Mouse (Mus musculus) thymus, postnatal 36 days (tissue): Measurements from ENCODE around the gene Rictor.
"Not testable (repeated sequence)": the region's sequence is repeated elsewhere in the genome, so short reads cannot be mapped to it uniquely, and the experiment has no call there.

Experiments
- DNase-seq, 2 experiments: peaks; one replicate each; pipeline ENCODE4 v3.0.0; 2022; ENCODE audit warnings: mixed read lengths in 2 of 2

Gene Rictor

DNA sequence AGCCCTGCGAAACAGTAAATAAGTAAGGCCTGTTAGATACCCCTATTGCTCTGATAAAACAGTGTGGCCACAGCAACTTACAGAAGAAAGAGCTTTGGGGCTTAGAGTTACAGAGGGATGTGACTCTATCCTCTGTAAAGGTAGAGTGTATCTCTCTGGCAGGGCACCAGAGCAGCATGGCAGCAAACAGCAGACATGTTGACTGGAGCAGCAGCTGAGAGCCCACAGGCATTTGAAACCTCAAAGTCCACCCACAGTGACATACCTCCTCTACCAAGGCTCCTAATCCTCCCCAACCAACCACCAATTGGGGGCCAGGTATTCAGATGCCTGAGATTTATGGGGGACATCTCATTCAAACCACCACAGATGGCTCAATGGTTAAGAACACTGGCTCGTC lies 31.0 kb downstream of the Rictor start:
- DNase-seq, result no peak

DNA sequence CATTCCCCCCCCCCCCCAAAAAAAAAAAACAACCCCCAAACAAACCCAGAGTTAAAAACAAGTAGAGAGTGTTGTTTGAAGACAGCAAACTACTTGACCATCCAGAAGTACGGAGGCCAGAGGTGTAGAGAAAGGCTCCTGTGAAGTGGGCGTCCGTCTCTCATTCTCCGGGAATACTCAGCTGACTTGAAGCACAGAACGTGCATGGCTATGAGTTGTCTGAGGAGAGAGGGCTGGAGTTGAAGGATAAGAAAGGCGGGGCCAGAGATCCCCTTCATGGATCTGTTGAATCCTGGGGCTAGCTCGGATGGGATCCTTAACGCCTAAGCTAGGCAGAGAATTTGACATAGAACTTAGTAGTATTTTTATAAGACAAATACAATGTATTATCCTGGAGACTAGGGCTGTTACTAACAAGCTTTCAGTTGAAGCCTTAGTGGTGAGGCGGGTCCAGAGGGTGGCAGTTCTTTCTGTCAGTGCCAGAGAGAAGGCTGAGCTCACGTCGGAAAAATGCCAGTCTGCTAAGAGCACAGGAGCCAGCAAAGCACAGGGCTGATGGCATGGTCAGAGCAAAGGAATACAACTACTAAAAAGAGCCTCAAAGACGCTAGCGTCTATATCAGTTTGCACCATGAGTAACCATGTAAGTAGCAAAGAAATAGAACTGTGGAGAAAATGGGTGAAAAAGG lies 34.3 kb downstream of the Rictor start:
- no peak for DNase-seq

DNA sequence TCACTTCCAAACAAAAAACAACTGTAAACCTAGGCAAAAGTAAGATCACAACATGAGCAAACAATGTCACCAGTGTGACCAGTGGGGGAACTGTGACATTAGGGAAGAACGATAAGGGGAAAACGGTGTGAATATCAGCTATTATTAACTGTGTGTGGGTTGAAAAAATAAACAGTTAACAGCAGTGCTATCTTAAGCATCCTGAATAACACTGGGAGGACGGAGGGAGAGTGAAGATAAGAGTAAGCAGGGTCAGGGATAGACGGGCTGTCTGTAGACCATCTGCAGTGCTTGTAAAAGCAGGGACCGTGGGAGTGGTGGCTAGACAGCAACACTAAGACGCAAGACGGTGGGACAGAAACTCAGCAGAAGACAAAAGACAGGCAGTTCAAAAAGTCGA lies 35.5 kb downstream of the Rictor start:
- DNase-seq, result no peak

DNA sequence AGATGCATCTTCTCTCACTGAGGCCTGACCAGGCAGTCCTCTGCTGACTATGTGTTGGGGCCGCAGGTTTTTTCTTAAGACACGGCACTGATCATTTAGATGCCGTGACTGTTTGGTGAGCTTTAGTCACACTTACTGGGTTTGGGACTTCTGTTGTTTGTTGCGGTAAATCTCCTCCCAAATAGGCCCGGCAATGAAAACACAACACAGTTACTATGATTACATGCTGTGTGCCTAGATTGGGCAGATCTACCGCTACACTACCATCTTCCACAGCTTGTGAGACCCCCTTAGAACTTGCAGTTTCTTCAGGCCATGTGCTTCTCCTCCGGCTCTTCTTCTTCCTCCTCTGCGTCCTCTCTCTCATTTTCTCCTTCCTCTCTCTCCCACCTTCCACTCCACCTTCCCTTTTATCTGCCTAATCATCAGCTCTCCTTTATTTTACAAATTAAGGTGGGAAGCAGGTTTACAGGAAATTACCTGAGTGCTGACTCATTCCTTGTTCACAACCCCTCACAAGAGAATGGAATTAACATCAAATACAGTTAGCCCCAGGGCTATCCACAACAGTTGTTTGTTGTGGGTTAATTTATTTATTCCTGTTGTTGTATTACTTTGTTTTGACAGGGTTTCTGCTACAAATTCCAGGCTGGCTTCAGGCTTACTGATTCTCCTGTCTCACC lies 38.3 kb downstream of the Rictor start:
- DNase-seq, result not testable (repeated sequence)

DNA sequence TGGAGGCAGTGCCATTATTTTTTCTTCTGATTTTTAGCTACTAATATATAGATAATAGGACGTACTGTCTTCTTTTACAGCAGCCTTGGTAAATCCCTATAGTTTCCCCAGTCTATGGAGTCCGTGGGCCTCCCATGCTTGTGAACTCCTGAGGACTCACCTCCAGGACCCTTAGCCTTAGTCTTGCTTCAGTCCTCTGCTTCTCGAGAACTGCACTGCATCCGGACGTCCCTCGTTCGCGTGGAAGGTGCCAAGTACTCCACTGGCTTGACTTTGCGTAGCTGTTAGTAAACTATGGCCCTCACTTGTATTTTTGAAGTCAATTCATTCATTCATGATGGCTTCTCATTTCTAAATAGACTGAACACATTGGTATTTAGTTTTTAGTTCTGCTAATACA lies 38.8 kb downstream of the Rictor start:
- no peak for DNase-seq

DNA sequence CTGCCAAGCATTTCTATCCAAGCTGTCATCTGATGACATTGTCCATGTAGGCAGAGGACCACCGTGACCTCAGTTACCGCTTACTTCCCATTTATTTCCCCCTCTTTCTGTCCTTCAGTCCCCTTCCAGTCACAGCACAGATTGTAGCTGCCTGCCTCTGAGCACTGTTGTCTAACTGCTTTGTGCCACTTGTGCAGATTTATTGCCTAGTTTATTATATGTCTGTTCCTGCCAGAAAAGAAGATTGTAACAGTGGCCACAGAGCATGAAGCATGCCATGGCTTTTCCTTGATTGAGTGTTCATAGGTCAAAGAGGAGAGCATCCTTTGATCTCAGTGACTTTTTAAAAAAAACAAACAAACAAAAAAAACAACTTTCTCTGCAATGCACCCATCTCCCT lies 46.2 kb downstream of the Rictor start:
- no peak for DNase-seq

DNA sequence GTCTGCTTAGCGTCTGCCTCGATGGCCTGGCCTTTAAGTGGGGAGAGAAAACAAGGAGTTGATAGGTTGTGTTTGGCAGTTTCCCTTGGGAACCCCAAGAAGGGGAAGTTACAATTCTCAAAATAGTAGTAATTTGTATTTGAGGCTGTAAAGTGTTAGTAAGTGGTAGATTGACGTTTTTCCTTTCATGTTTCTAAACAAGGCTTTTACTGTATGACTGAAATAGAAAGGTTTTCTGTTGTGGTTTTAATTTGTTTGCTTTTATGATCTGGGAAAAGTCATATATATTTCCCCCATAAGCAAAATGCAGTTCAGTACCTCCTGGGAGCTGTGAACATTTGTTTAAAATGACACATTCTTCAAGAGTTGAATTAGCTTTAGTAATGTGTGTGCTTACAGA lies 64.1 kb downstream of the Rictor start:
- no peak for DNase-seq

DNA sequence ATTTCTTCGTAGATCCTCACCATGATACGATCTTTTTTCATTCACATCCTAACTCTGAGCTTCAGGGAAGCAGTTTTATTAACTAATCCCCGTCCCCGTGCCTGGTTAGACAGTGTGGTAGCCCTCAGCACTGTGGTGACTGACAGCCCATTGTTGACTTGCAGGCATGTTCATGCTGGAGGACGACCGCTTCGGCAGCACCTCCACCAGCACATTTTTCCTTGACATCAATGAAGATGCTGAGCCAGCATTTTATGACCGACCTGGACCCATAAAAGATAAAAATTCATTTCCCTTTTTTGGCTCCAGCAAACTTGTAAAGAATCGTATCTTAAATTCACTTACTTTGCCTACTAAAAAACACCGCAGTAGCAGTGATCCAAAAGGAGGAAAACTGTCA lies 78.0 kb downstream of the Rictor start:
- no peak for DNase-seq

DNA sequence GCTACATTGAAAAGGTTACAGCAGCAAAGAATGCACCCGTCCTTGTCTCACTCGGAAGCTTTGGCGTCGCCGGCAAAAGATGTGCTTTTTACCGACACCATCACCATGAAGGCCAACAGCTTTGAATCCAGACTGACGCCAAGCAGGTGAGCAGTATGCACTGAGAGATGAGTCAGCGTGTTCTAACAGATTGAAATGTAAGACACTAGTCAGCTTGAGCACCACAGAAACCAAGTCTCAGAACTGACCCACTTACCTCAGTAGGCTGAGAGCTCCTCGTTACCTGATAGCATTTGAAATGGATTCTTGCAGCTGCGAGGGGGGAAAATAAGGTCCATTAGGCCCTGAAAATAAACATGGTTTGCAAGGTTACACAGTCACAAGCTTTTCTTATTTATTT lies 79.1 kb downstream of the Rictor start:
- DNase-seq, result no peak

DNA sequence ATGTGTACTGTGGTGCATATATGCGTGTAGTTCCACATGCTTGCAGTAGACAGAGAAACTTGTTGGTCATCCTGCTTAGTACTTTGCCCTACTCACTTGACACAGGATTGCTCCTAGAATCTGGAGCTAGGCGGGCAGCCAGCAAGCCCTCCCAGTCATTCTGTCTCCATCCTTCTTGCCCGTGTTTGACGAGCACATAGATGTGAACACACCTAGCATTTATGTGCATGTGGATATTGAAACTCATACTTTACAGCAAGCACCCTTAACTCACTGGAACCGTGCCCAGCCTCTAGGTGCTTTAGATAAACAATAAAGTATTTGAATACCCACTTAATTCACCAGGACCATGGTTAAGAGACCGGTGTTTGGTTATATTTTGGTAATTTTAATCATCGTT lies 81.8 kb downstream of the Rictor start:
- DNase-seq, result no peak

DNA sequence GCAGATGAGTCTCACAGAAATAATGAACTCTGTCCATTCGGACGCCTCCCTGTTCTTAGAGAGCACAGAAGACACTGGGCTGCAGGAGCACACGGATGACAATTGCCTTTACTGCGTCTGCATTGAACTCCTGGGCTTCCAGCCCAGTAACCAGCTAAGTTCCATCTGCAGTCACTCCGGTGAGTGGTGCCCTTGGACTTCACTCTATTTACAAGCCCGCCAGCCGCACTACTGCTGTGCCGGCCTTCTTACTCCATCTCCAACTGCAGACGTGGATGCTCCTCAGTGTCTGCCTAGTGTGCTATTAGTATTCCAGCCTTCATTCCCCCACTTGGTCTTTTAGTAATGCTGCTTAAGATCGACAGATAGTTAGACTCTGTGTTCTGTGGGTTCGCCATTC lies 83.5 kb downstream of the Rictor start:
- no peak for DNase-seq

DNA sequence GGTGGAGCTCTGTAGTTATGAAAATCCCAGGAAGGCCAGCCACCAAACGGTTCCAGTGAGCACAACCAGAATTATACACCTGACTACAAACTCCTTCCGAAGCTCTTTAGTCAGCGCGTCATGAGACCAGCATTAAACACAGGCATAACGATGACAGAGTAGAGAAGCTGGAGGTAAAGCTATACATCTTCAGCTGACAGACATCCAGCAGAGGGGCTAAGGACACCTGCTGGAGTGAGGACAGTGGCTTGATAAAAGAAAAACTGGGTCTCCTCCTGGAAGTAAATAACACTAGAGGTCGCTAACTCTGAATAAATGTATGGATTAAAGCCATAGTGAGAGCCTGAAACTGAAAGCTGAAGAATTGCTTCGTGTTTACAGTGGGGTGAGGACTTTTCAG lies 84.7 kb downstream of the Rictor start:
- DNase-seq, result no peak

DNA sequence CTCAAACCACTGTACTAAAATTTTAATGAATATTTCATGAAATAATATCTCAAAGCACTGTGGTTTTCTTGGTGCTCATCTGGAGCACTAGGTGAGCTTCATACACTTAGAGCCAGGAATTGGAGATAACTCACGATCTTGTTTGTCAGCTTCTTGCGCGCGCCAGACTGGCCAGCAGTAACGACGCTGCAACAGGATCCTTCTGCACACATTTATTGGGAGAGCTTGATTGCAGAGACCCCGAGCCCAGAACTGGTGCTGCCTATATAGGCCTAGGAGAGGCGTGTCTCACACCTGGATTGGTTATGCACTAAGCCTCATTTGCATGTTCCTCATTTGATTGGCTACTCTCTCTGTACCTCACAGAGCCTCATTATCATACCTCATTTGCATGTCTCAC lies 93.0 kb downstream of the Rictor start:
- DNase-seq, result not testable (repeated sequence)

DNA sequence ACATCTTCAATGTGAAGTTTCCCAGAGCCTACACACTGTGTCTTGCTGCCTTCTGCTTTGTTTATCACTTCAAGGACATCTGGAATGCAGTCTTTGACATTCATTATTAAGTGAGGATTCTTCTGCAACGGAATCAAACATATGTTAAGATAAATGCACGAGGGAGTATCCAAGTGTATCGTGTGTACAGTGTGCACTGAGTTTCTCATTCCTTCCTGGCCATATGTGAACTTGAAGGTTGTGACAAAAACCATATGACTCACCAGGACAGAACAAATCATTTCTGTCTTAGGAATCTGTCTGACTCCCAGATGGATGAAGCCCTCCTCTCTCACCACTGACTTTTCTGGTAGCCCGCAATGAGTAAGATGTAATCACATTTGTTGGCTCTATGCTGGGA lies 107.6 kb downstream of the Rictor start:
- DNase-seq, result no peak

DNA sequence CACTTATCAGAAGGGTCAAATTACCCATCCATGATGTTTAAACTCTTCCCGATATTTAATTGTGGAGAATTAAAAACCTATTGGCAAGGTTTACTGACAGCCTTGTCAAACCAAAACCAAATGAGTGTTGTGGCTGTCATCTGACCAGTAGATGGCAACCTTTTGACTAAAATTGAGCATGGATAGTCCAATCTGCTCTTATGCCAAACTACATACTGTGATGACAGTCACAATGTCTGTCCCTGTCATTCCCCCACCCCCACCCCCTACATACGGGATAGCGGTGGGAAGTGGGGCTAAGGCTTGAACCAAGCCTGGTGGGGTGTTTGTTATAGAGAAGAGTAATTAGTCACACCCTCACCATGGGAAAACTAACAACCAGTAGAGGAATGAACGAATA lies 132.0 kb downstream of the Rictor start:
- no peak for DNase-seq

DNA sequence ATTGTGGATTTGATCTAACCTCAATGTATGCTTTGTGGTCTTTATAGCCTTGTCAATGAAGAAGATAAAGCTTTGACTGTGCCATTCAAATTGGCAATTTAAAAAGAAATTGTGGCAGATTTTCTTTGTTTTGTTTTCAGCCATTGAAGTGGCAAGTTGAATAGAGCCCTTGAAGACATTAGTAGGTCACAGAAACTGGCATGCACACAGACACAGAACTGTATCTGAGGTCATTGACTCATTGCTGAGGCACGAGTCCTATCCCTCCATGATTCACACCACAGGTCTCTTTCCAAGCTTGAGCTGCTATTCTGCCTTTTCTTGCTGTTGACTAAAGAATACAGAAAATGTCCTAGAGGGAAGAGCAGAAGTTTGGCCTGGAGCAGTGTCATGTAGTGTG lies 141.7 kb downstream of the Rictor start:
- no peak for DNase-seq
